Comparison of ENCODE assay signal across 23 mouse cellular contexts in the genomic region with DNA sequence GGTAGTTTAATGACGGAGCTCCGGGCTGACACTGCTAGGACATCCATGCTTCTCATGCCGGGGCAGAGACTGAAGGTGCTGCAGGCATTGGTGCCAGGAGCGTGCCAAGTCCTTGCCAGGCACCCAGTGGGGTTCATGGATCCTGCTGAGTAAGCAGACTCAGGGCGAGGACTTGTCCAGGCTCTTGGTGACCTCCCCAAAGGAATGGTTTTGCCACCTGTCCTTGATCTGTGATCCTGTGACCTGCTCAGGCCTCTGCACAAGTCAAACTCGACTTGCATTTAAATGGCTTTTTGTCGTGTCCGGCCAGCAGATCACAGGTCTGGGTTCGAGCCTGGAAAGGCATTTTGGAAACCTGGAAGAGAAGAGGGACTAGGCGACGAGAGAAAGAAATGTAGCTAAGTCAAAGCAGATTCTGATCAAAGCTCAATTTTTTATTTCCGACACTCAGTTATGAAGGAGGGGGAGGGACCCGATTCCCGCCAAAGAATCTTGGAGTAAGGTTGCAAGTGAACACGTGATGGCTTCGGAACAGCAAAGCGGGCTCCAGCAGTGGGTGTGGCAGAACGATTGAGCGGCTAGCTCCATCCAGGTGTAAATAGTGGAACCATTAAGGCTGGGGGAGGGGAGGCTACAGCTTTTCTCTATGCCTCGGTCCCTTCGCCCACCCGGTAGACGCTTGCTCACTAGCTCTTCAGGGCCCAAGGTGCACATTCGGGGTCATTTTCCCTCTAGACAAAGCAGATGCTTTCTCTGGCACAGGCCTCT. TPM values are rescaled to one million over a fixed set of nuclear protein-coding genes. Genes with fewer than 3 reads are reported as not detected.
DNase-seq lines count a peak whose midpoint lies in the region; TF ChIP-seq lines count a peak whose summit lies in the region.
"Had no signal": no experiment of that assay in that cellular context is flagged by ENCODE, and none has a peak within 500 bp of the region (broad histone marks: within the 10 kb centered on the region; RNA-seq: fewer than 3 reads in every experiment).

No protein-coding gene starts in this region.

- TF ChIP-seq POLR2A in ES-Bruce4 (IDR thresholded peaks at IDR 0.05; ENCODE audit: insufficient read depth, low read length): no peak

- peak; percentile 41 for DNase-seq in lung, postnatal 36 days
- no peak for DNase-seq in lung, postnatal 25 days (ENCODE audit: low spot score)
- DNase-seq in R1 (ENCODE audit: low read depth, low spot score): peak; percentile 64
- no peak for DNase-seq in embryonic facial prominence, embryonic 10.5 days (ENCODE audit: low spot score)
- no peak for DNase-seq in heart, embryonic 10.5 days (ENCODE audit: low spot score)
- DNase-seq: adrenal gland, postnatal 10 days; cerebellum, adult 18-20 months; cerebellum, adult 9-10 months; cerebellum, postnatal 25 days; gastrocnemius, postnatal 25 days; heart, adult 18-20 months; heart, postnatal 14 days; heart, postnatal 4 days had no signal

- H3K27ac ChIP-seq in ES-Bruce4 (ENCODE audit: insufficient read depth, low read length): peak overlapping the region; percentile 64
- H3K27ac ChIP-seq in embryonic facial prominence, embryonic 10.5 days (replicated peaks): no peak overlapping the region
- H3K27ac ChIP-seq in heart, embryonic 10.5 days: no peak overlapping the region
- H3K27ac ChIP-seq: embryonic facial prominence, embryonic 13.5 days; forebrain, embryonic 12.5 days; forebrain, embryonic 15.5 days; heart, embryonic 13.5 days; hindbrain, embryonic 14.5 days; hindbrain, postnatal 0 days had no signal

- H3K27me3 ChIP-seq in ES-Bruce4 (ENCODE audit: control insufficient read depth, insufficient read depth, low read length, poor library complexity, severe bottlenecking): no peaks in the 10 kb centered on the region
- H3K27me3 ChIP-seq in embryonic facial prominence, embryonic 10.5 days (replicated peaks; ENCODE audit: low read depth, poor library complexity, severe bottlenecking): no peaks in the 10 kb centered on the region
- no peaks in the 10 kb centered on the region for H3K27me3 ChIP-seq in heart, embryonic 10.5 days (ENCODE audit: insufficient read depth, poor library complexity, severe bottlenecking)
- H3K27me3 ChIP-seq: CH12.LX; embryonic facial prominence, embryonic 13.5 days; forebrain, embryonic 12.5 days; forebrain, embryonic 15.5 days; heart, embryonic 13.5 days had no signal

- 83% methylated on average over 24 of the region's 24 CpGs for WGBS in embryonic facial prominence, embryonic 10.5 days
- 80% methylated on average over 24 of the region's 24 CpGs for WGBS in heart, embryonic 10.5 days

- peak; percentile 89 for TF ChIP-seq EP300 in ES-Bruce4 (IDR thresholded peaks at IDR 0.05; ENCODE audit: insufficient read depth, low read depth, low read length)

- peaks cover 2% of the 10 kb centered on the region for H3K4me1 ChIP-seq in ES-Bruce4 (ENCODE audit: control insufficient read depth, insufficient read depth, low read length)
- H3K4me1 ChIP-seq in embryonic facial prominence, embryonic 10.5 days: no peaks in the 10 kb centered on the region
- no peaks in the 10 kb centered on the region for H3K4me1 ChIP-seq in heart, embryonic 10.5 days
- H3K4me1 ChIP-seq: embryonic facial prominence, embryonic 13.5 days; forebrain, embryonic 12.5 days; forebrain, embryonic 15.5 days; heart, embryonic 13.5 days had no signal

- no peak for TF ChIP-seq CTCF in ES-Bruce4 (IDR thresholded peaks at IDR 0.05; ENCODE audit: low read depth, low read length)

- H3K9ac ChIP-seq in ES-Bruce4 (ENCODE audit: low read depth, poor library complexity, severe bottlenecking): peak overlapping the region; percentile 7; the same call in 1 of the 2 replicates
- H3K9ac ChIP-seq: embryonic facial prominence, embryonic 13.5 days; forebrain, embryonic 12.5 days; forebrain, embryonic 15.5 days; heart, embryonic 13.5 days; hindbrain, embryonic 14.5 days had no signal

- H3K4me3 ChIP-seq in ES-Bruce4 (ENCODE audit: low read depth, low read length): no peak overlapping the region
- H3K4me3 ChIP-seq in embryonic facial prominence, embryonic 10.5 days: no peak overlapping the region
- no peak overlapping the region for H3K4me3 ChIP-seq in heart, embryonic 10.5 days
- H3K4me3 ChIP-seq: embryonic facial prominence, embryonic 13.5 days; erythroblast, embryonic 14.5 days; forebrain, embryonic 12.5 days; forebrain, embryonic 15.5 days; heart, embryonic 13.5 days had no signal

- no peaks in the 10 kb centered on the region for H3K36me3 ChIP-seq in ES-Bruce4 (ENCODE audit: control insufficient read depth, insufficient read depth, low read length, poor library complexity, severe bottlenecking)
- H3K36me3 ChIP-seq in embryonic facial prominence, embryonic 10.5 days (replicated peaks): no peaks in the 10 kb centered on the region
- H3K36me3 ChIP-seq in heart, embryonic 10.5 days: no peaks in the 10 kb centered on the region
- H3K36me3 ChIP-seq: embryonic facial prominence, embryonic 13.5 days; forebrain, embryonic 12.5 days; forebrain, embryonic 15.5 days had no signal

- no peaks in the 10 kb centered on the region for H3K9me3 ChIP-seq in ES-Bruce4 (replicated peaks; ENCODE audit: control insufficient read depth, insufficient read depth, low read length, poor library complexity, severe bottlenecking)
- H3K9me3 ChIP-seq in embryonic facial prominence, embryonic 10.5 days: no peaks in the 10 kb centered on the region
- H3K9me3 ChIP-seq in heart, embryonic 10.5 days: no peaks in the 10 kb centered on the region
- H3K9me3 ChIP-seq: embryonic facial prominence, embryonic 13.5 days; forebrain, embryonic 12.5 days; forebrain, embryonic 15.5 days; heart, embryonic 13.5 days had no signal

RNA-seq across cellular contexts. Expression of a gene that starts 37.5 kb away (rescaled TPM):
- polyA plus RNA-seq in ES-Bruce4 (2011; ENCODE audit: insufficient read depth, insufficient read length, low read depth, missing spikeins): 26.9 and 27.7 TPM in 2 replicates
- 2.4 and 4.3 TPM in 2 replicates for polyA plus RNA-seq in embryonic facial prominence, embryonic 10.5 days (2016; fragmentation: Nextera tagmentation; extraction: Ambion mirVana)
- polyA plus RNA-seq in heart, embryonic 10.5 days (2016; fragmentation: Nextera tagmentation; extraction: Ambion mirVana): 6.6 and 9.0 TPM in 2 replicates

RNA-seq across cellular contexts. Expression of a gene that starts 41.0 kb away (rescaled TPM):
- 15.1 and 16.9 TPM in 2 replicates for polyA plus RNA-seq in ES-Bruce4 (2011; ENCODE audit: insufficient read depth, insufficient read length, low read depth, missing spikeins)
- 0.41 and 0.46 TPM in 2 replicates for polyA plus RNA-seq in embryonic facial prominence, embryonic 10.5 days (2016; fragmentation: Nextera tagmentation; extraction: Ambion mirVana)
- 3.4 and 3.9 TPM in 2 replicates for polyA plus RNA-seq in heart, embryonic 10.5 days (2016; fragmentation: Nextera tagmentation; extraction: Ambion mirVana)
- polyA plus RNA-seq: erythroblast, embryonic 14.5 days had no signal

RNA-seq across cellular contexts. Expression of a gene that starts 44.8 kb away (rescaled TPM):
- polyA plus RNA-seq in ES-Bruce4 (2011; ENCODE audit: insufficient read depth, insufficient read length, low read depth, missing spikeins): 53.2 and 60.3 TPM in 2 replicates
- 0.11 and 0.39 TPM in 2 replicates for polyA plus RNA-seq in embryonic facial prominence, embryonic 10.5 days (2016; fragmentation: Nextera tagmentation; extraction: Ambion mirVana)
- polyA plus RNA-seq in heart, embryonic 10.5 days (2016; fragmentation: Nextera tagmentation; extraction: Ambion mirVana): 0.89 and 1.1 TPM in 2 replicates
- polyA plus RNA-seq: inflammation-experienced regulatory T-cells, adult 6 months had no signal

Comparison
In these comparisons a context has a peak if more than half of its experiments do, and no peak if none do; other contexts are left out.
1. DNase-seq: peak in lung, postnatal 36 days (single experiment) and R1 (single experiment); none in lung, postnatal 25 days (single experiment), embryonic facial prominence, embryonic 10.5 days (single experiment) and heart, embryonic 10.5 days (single experiment).
2. RNA of a gene that starts 44.8 kb away (polyA plus RNA-seq): 53.2 to 60.3 TPM in ES-Bruce4; 0.89 to 1.1 TPM in heart, embryonic 10.5 days and 0.11 to 0.39 TPM in embryonic facial prominence, embryonic 10.5 days; every median in the first group is over 10 times any median in the second.